Mouse (Mus musculus) MEL (cell line): ENCODE measurements at regions not wholly inside any gene's neighbourhood (a gene's known extent, or its start where the extent isn't known, plus 50 kb on each side); places are given as distances from the start of the nearest gene placed in this dataset.

Source experiments
- DNase-seq: peaks from one replicate; pipeline ENCODE4 v3.0.0; 2011; ENCODE audit warnings: low read depth, low spot score
- H3K27ac ChIP-seq: 2 replicates; pipeline ENCODE4 v1.5.1; 2012; ENCODE audit warnings: low read depth, mild to moderate bottlenecking, control low read depth, low read length, moderate library complexity; ENCODE audit not compliant: control insufficient read depth
- H3K27me3 ChIP-seq, 2 experiments: fragments of 150-350 bp in 1 of 2; sonication (generic) in 1 of 2; 2 replicates each; pipeline ENCODE4 v1.6.1; 2012; ENCODE audit warnings: low read length in 2 of 2, mild to moderate bottlenecking in 2 of 2, improper control_type of control experiment in 1 of 2, moderate library complexity in 1 of 2; ENCODE audit not compliant: insufficient read depth in 2 of 2, control insufficient read depth in 1 of 2
- H3K36me3 ChIP-seq, 2 experiments: 2 replicates each; pipeline ENCODE4 v1.6.1; 2012 to 2014; ENCODE audit warnings: low read length in 2 of 2, improper control_type of control experiment in 1 of 2, inconsistent platforms in 1 of 2, mild to moderate bottlenecking in 1 of 2; ENCODE audit not compliant: insufficient read depth in 2 of 2, control insufficient read depth in 1 of 2
- H3K4me1 ChIP-seq, 2 experiments: fragments of 150-350 bp in 1 of 2; sonication (generic) in 1 of 2; 2 replicates each; pipeline ENCODE4 v1.6.1; 2012; ENCODE audit warnings: low read length in 2 of 2, improper control_type of control experiment in 1 of 2, mild to moderate bottlenecking in 1 of 2; ENCODE audit not compliant: insufficient read depth in 2 of 2, control insufficient read depth in 1 of 2
- H3K4me3 ChIP-seq, 2 experiments: fragments of 150-350 bp in 1 of 2; sonication (generic) in 1 of 2; 2 replicates each; pipeline ENCODE4 v1.5.1; 2012; ENCODE audit warnings: low read depth in 2 of 2, low read length in 2 of 2, mild to moderate bottlenecking in 2 of 2, moderate library complexity in 2 of 2, control low read depth in 1 of 2, improper control_type of control experiment in 1 of 2; ENCODE audit not compliant: control insufficient read depth in 1 of 2, insufficient read depth in 1 of 2
- H3K79me2 ChIP-seq: 2 replicates; pipeline ENCODE4 v1.6.1; 2012; ENCODE audit warnings: mild to moderate bottlenecking, low read length, moderate library complexity; ENCODE audit not compliant: control insufficient read depth, poor library complexity, insufficient read depth
- H3K9ac ChIP-seq: 2 replicates; pipeline ENCODE4 v1.6.1; 2012; ENCODE audit warnings: low read depth, mild to moderate bottlenecking, control low read depth, low read length, moderate library complexity; ENCODE audit not compliant: control insufficient read depth, poor library complexity, severe bottlenecking
- H3K9me3 ChIP-seq: fragments of 150-350 bp; sonication (generic); replicated peaks from 2 replicates; pipeline ENCODE4 v1.6.1; 2012; ENCODE audit warnings: mild to moderate bottlenecking, low read length, improper control_type of control experiment, moderate library complexity; ENCODE audit not compliant: insufficient read depth
- CHD1 ChIP-seq: IDR thresholded peaks from 2 replicates; pipeline ENCODE4 v1.6.1; 2012; ENCODE audit warnings: low read depth, mild to moderate bottlenecking, inconsistent platforms, low read length, improper control_type of control experiment
- CTCF ChIP-seq, 3 experiments: IDR thresholded peaks in 2 of 3; conservative IDR thresholded peaks in 1 of 3; 2 replicates each; pipeline ENCODE4 v1.5.1; 2011 to 2012; ENCODE audit warnings: low read length in 3 of 3, low read depth in 2 of 3, mild to moderate bottlenecking in 2 of 3, improper control_type of control experiment in 1 of 3, inconsistent platforms in 1 of 3, mixed read lengths in 1 of 3, moderate library complexity in 1 of 3; ENCODE audit not compliant: control insufficient read depth in 1 of 3, insufficient read depth in 1 of 3, poor library complexity in 1 of 3, severe bottlenecking in 1 of 3
- E2F4 ChIP-seq: IDR thresholded peaks from 2 replicates; pipeline ENCODE4 v1.6.1; 2011; ENCODE audit warnings: low read depth, low read length, improper control_type of control experiment, borderline replicate concordance
- EP300 ChIP-seq, 2 experiments: IDR thresholded peaks; 2 replicates each; pipeline ENCODE4 v1.6.1; 2011; ENCODE audit warnings: improper control_type of control experiment in 2 of 2, low read length in 2 of 2, low read depth in 1 of 2, mild to moderate bottlenecking in 1 of 2
- GABPA ChIP-seq: IDR thresholded peaks from 2 replicates; pipeline ENCODE4 v1.6.1; 2012; ENCODE audit warnings: low read depth, mild to moderate bottlenecking, inconsistent platforms, low read length, improper control_type of control experiment, moderate library complexity
- GATA1 ChIP-seq: IDR thresholded peaks from 2 replicates; pipeline ENCODE4 v1.6.1; 2011; ENCODE audit warnings: low read depth, low read length, improper control_type of control experiment
- HCFC1 ChIP-seq: IDR thresholded peaks from 2 replicates; pipeline ENCODE4 v1.6.1; 2012; ENCODE audit warnings: low read depth, mild to moderate bottlenecking, inconsistent platforms, low read length, improper control_type of control experiment, moderate library complexity
- KAT2A ChIP-seq: conservative IDR thresholded peaks from 2 replicates; pipeline ENCODE4 v1.6.1; 2012; ENCODE audit warnings: low read depth, low read length, improper control_type of control experiment, inconsistent platforms
- MAFK ChIP-seq: IDR thresholded peaks from 2 replicates; pipeline ENCODE4 v1.6.1; 2011; ENCODE audit warnings: low read depth, mild to moderate bottlenecking, low read length, improper control_type of control experiment, borderline replicate concordance
- MEF2A ChIP-seq: IDR thresholded peaks from 2 replicates; pipeline ENCODE4 v1.6.1; 2014; ENCODE audit warnings: low read depth, mild to moderate bottlenecking, inconsistent platforms, low read length, improper control_type of control experiment; ENCODE audit not compliant: poor library complexity, insufficient replicate concordance, severe bottlenecking; ENCODE audit errors: extremely low read depth
- MXI1 ChIP-seq: IDR thresholded peaks from 2 replicates; pipeline ENCODE4 v1.6.1; 2011; ENCODE audit warnings: mild to moderate bottlenecking, low read depth, low read length, improper control_type of control experiment
- MYB ChIP-seq: IDR thresholded peaks from 2 replicates; pipeline ENCODE4 v1.6.1; 2011; ENCODE audit warnings: mild to moderate bottlenecking, low read depth, low read length, improper control_type of control experiment
- MYC ChIP-seq: IDR thresholded peaks from 2 replicates; pipeline ENCODE4 v1.6.1; 2011; ENCODE audit warnings: low read depth, mild to moderate bottlenecking, low read length, improper control_type of control experiment, moderate library complexity
- NELFE ChIP-seq: IDR thresholded peaks from 2 replicates; pipeline ENCODE4 v1.6.1; 2011; ENCODE audit warnings: low read depth, low read length, improper control_type of control experiment
- NRF1 ChIP-seq: IDR thresholded peaks from 2 replicates; pipeline ENCODE4 v1.6.1; 2014; ENCODE audit warnings: low read depth, mild to moderate bottlenecking, inconsistent platforms, low read length, improper control_type of control experiment, moderate library complexity; ENCODE audit not compliant: poor library complexity, insufficient read depth, severe bottlenecking
- POLR2AphosphoS2 ChIP-seq: IDR thresholded peaks from 2 replicates; pipeline ENCODE4 v1.6.1; 2011; ENCODE audit warnings: low read length, improper control_type of control experiment
- POLR2AphosphoS5 ChIP-seq: IDR thresholded peaks from 2 replicates; pipeline ENCODE4 v1.6.1; 2012; ENCODE audit warnings: low read depth, borderline replicate concordance, mild to moderate bottlenecking, inconsistent platforms, low read length, moderate library complexity, mixed read lengths
- RAD21 ChIP-seq: IDR thresholded peaks from 2 replicates; pipeline ENCODE4 v1.6.1; 2011; ENCODE audit warnings: mild to moderate bottlenecking, low read depth, low read length, improper control_type of control experiment
- RCOR1 ChIP-seq: IDR thresholded peaks from 2 replicates; pipeline ENCODE4 v1.6.1; 2012; ENCODE audit warnings: low read depth, mild to moderate bottlenecking, inconsistent platforms, low read length, improper control_type of control experiment
- SMC3 ChIP-seq: IDR thresholded peaks from 2 replicates; pipeline ENCODE4 v1.6.1; 2011; ENCODE audit warnings: low read depth, low read length, improper control_type of control experiment
- TAL1 ChIP-seq: IDR thresholded peaks from 2 replicates; pipeline ENCODE4 v1.6.1; 2012; ENCODE audit warnings: mild to moderate bottlenecking, inconsistent platforms, low read length, moderate library complexity, mixed read lengths
- TBP ChIP-seq: IDR thresholded peaks from 2 replicates; pipeline ENCODE4 v1.8.0; 2011; ENCODE audit warnings: low read depth, low read length, improper control_type of control experiment
- TCF12 ChIP-seq: IDR thresholded peaks from 2 replicates; pipeline ENCODE4 v1.6.1; 2014; ENCODE audit warnings: low read depth, mild to moderate bottlenecking, inconsistent platforms, low read length, improper control_type of control experiment, moderate library complexity
- USF1 ChIP-seq: IDR thresholded peaks from 2 replicates; pipeline ENCODE4 v1.6.1; 2014; ENCODE audit warnings: low read depth, mild to moderate bottlenecking, inconsistent platforms, low read length, improper control_type of control experiment, moderate library complexity
- ZC3H11A ChIP-seq: IDR thresholded peaks from 2 replicates; pipeline ENCODE4 v1.6.1; 2012; ENCODE audit warnings: low read depth, mild to moderate bottlenecking, inconsistent platforms, low read length, improper control_type of control experiment
- ZKSCAN1 ChIP-seq: IDR thresholded peaks from 2 replicates; pipeline ENCODE4 v1.6.1; 2012; ENCODE audit warnings: low read depth, mild to moderate bottlenecking, inconsistent platforms, low read length, improper control_type of control experiment, moderate library complexity
- ZNF384 ChIP-seq: IDR thresholded peaks from 2 replicates; pipeline ENCODE4 v1.6.1; 2012; ENCODE audit warnings: low read depth, mild to moderate bottlenecking, inconsistent platforms, low read length, improper control_type of control experiment

DNA sequence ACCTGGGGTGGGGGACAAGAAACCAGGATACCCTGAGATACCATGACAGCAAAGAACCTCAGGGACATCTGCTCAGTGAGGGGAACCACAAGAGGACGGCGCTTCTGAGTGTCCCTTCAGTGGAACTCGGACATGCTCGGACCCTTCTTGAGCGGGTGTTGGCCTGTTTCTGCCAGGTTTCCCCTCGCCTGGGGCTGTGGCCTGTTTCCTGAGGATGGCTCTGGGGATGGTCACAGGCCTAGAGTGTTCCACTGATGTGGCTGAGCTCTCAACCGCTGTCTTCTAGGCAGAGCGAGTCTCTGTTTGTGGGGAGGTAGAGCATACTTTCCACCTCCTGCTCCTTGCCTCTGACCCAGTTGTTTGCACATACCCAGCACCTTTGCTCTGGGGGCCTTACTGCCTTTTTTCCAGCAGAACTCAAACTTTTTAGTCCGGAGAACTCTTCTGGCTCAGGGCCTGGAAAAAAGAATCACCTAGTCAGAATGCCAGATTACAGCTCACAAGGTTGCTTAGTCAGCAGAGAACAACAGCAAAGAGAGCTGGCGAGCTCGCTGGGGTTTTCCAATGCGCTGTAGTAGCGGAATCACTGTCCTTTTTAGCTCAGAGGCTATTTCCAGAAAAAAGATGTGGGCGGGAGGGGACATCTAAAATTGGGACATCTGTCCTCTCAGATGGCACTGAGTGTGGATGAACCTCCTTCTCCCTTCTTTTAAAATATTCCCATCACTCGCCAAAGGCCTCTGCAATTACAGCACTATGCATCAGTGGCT, 65.3 kb downstream of the Med10 start:
- H3K4me3 ChIP-seq, result no peak overlapping the region
- H3K27me3 ChIP-seq, result no peaks in the 10 kb centered on the region; a peak in 1 of 4 replicates
- H3K9me3 ChIP-seq, result no peaks in the 10 kb centered on the region
- DNase-seq, result no peak
- H3K79me2 ChIP-seq, result no peaks in the 10 kb centered on the region
- no peak for TF ChIP-seq ZNF384
- no peak for TF ChIP-seq GATA1
- TF ChIP-seq NRF1, result no peak
- TF ChIP-seq MXI1, result no peak
- TF ChIP-seq CHD1, result no peak
- no peak for TF ChIP-seq USF1
- TF ChIP-seq TCF12, result no peak
- no peak for TF ChIP-seq NELFE
- TF ChIP-seq RCOR1, result no peak
- no peak for TF ChIP-seq E2F4
- TF ChIP-seq TBP, result no peak
- TF ChIP-seq MAFK, result no peak
- TF ChIP-seq MEF2A, result no peak
- TF ChIP-seq, all 39 proteins: peak for 0
- Histone ChIP-seq H3K9ac (no peak overlapping the region), H3K4me1 (no peaks in the 10 kb centered on the region), H3K36me3 (no peaks in the 10 kb centered on the region), H3K27ac (no peak overlapping the region)

DNA sequence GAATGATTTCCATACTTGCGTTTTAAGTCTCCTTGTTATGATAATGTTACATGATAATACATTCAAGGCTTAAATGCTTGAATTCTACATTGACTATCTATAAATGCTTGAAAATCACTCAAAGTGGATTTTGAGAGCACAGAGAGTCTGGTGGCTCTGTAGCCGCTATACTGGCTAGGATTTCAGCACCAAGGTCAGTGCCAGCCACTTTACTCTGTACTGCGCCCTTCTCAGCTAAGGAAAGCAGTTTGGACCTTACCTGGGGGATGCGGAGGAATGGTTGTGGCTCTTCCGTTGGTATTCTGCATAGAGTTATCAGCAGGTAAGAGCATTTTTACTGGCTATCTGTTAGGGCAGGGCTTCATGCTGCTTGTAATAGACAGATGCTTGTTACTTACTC, 94.3 kb downstream of the Med10 start:
- Histone ChIP-seq H3K4me3 (no peak overlapping the region), H3K9me3 (no peaks in the 10 kb centered on the region), H3K9ac (no peak overlapping the region), H3K4me1 (no peaks in the 10 kb centered on the region), H3K36me3 (no peaks in the 10 kb centered on the region), H3K27ac (no peak overlapping the region), H3K27me3 (no peaks in the 10 kb centered on the region), H3K79me2 (no peaks in the 10 kb centered on the region)
- no peak for TF ChIP-seq RAD21
- TF ChIP-seq SMC3, result no peak
- no peak for TF ChIP-seq MXI1
- no peak for TF ChIP-seq POLR2AphosphoS2
- no peak for TF ChIP-seq ZNF384
- no peak for TF ChIP-seq ZC3H11A
- TF ChIP-seq MYB, result no peak
- no peak for TF ChIP-seq EP300 (IDR thresholded peaks at IDR 0.05; ENCODE audit: low read depth in 1 of 2, low read length in 2 of 2)
- TF ChIP-seq ZKSCAN1, result no peak
- no peak for TF ChIP-seq HCFC1
- TF ChIP-seq POLR2AphosphoS5, result no peak
- no peak for TF ChIP-seq GABPA
- no peak for TF ChIP-seq MEF2A
- no peak for TF ChIP-seq KAT2A
- TF ChIP-seq TBP, result no peak
- TF ChIP-seq MYC, result no peak
- TF ChIP-seq CTCF (IDR thresholded peaks at IDR 0.05 in 2 of 3, conservative IDR thresholded peaks at IDR 0.05 in 1 of 3; ENCODE audit: control insufficient read depth in 1 of 3, insufficient read depth in 1 of 3, low read depth in 2 of 3, low read length in 3 of 3, poor library complexity in 1 of 3, severe bottlenecking in 1 of 3), result no peak
- TF ChIP-seq TAL1, result no peak
- peak; percentile 45 for DNase-seq
